Mouse (Mus musculus) hindbrain, embryonic 13.5 days (tissue): ENCODE results near the gene Syn3. TPM values are rescaled to one million over a fixed set of nuclear protein-coding genes. Genes with fewer than 3 reads are reported as not detected.
A peak's percentile ranks its signal among the peaks of the same experiment; 100 is the strongest.

ENCODE experiments used
- ATAC-seq: fragments of 200-750 bp; cut with Nextera tagmentation; 2 replicates; pipeline ENCODE4 v1.8.0; 2017; ENCODE audit warnings: moderate TSS enrichment; ENCODE audit not compliant: low FRiP score
- H3K27ac ChIP-seq: fragments of 300-500 bp; sonication (generic); 2 replicates; pipeline ENCODE4 v1.5.1; 2015; ENCODE audit warnings: inconsistent platforms, mild to moderate bottlenecking, moderate library complexity
- H3K27me3 ChIP-seq: fragments of 300-500 bp; sonication (generic); 2 replicates; pipeline ENCODE4 v1.6.1; 2015; ENCODE audit warnings: mild to moderate bottlenecking, inconsistent platforms
- H3K36me3 ChIP-seq: fragments of 300-500 bp; sonication (generic); 2 replicates; pipeline ENCODE4 v1.6.1; 2015; ENCODE audit warnings: mild to moderate bottlenecking, inconsistent platforms
- H3K4me1 ChIP-seq: fragments of 300-500 bp; sonication (generic); replicated peaks from 2 replicates; pipeline ENCODE4 v1.6.1; 2015; ENCODE audit warnings: inconsistent platforms
- H3K4me2 ChIP-seq: fragments of 300-500 bp; sonication (generic); 2 replicates; pipeline ENCODE4 v1.6.1; 2015; ENCODE audit warnings: inconsistent platforms, mild to moderate bottlenecking, moderate library complexity
- H3K4me3 ChIP-seq: fragments of 300-500 bp; sonication (generic); 2 replicates; pipeline ENCODE4 v1.5.1; 2015; ENCODE audit warnings: mild to moderate bottlenecking, inconsistent platforms
- H3K9ac ChIP-seq: fragments of 300-500 bp; sonication (generic); 2 replicates; pipeline ENCODE4 v1.6.1; 2015; ENCODE audit warnings: mild to moderate bottlenecking, inconsistent platforms
- H3K9me3 ChIP-seq: fragments of 300-500 bp; sonication (generic); 2 replicates; pipeline ENCODE4 v1.6.1; 2016; ENCODE audit warnings: inconsistent platforms
- WGBS: fragments of 180-500 bp; shearing (Covaris S2); methylation state at CpG from one replicate; pipeline ENCODE4 v1.1.7; 2015; 5-methylcytosine and 5-hydroxymethylcytosine counted together
- polyA plus RNA-seq: library from polyadenylated mRNA; unstranded; fragments of >200 nt; fragmentation: Nextera tagmentation; extraction: Ambion mirVana; gene quantifications from 2 replicates; pipeline ENCODE4 v1.2.1, GENCODE M21; 2015

Syn3 gene
- polyA plus RNA-seq, 1 experiment from 2014 or later, result 16.7 TPM

DNA sequence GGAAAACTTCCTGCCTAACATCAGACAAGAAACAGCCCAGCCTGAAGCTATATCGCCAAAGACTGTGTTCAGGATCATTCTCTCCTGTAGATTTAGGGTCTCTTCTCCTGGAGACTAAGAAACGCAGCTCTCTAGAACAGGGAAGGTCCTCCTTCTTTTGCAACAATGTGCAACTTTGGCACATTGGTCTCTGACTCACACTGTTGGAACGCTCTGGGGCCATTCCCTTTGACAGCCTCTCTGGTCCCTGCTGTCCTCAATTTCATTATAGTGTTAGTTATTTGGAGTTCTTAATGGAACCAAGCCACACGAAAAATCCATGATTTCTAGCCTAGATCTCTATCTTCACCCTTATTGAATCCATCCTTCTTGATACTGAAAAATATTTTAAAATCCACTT is 191.5 kb downstream of the Syn3 start:
- Histone ChIP-seq H3K36me3 (no peaks in the 10 kb centered on the region), H3K4me1 (peaks cover 23% of the 10 kb centered on the region)
- WGBS, result 92% methylated on average over 4 of the region's 4 CpGs

DNA sequence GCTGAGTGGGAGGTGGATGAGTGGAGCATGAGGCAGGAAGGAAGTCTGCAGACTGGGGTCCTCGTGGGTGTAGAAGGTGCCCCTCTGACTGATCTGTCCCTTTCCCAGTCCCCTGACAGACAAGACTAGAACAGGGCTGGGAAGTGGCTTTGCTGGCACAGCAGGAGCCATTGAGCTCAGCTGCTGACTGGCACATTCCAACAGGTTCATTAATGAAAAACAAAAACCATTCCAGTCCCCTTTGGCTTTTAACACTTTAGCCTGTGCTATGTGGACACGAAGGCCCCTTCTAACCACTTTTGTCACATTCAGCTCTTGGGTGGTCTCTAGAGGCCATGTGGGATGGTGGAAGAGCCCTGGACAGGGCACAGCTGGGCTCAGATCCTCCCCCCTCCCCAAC is 194.1 kb downstream of the Syn3 start:
- Histone ChIP-seq H3K27ac (no peak overlapping the region), H3K9me3 (no peaks in the 10 kb centered on the region), H3K9ac (no peak overlapping the region), H3K36me3 (no peaks in the 10 kb centered on the region), H3K4me3 (no peak overlapping the region), H3K27me3 (peaks cover 23% of the 10 kb centered on the region), H3K4me2 (no peak overlapping the region), H3K4me1 (peaks cover 47% of the 10 kb centered on the region)
- ATAC-seq, result no peak
- WGBS, result 0% methylated on average over 2 of the region's 2 CpGs

More for the DNA sequence above, 191.5 kb downstream of the Syn3 start:
- no peak overlapping the region for H3K4me3 ChIP-seq
- no peaks in the 10 kb centered on the region for H3K9me3 ChIP-seq
- no peak overlapping the region for H3K4me2 ChIP-seq
- H3K27ac ChIP-seq, result no peak overlapping the region
- peaks cover 1% of the 10 kb centered on the region for H3K27me3 ChIP-seq
- H3K9ac ChIP-seq, result no peak overlapping the region
- no peak for ATAC-seq

DNA sequence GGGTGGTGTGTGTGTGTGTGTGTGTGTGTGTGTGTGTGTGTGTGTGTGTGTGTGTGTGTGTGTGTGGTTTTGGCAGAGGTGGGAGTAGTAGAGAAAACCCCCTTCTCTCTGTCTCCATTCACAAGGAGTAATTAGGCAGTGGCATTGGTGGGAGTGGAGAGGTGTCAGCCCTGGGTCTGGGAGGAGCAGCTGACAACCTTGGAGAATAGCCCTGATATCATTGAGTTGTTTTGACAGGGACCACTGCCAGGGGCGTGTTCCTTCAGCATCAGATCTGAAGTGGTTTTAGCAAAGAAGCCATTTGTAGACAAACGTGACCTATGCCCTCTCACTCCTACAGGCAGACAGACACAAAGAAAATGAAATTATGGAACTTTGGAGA is 195.2 kb downstream of the Syn3 start:
- H3K4me2 ChIP-seq, result peak overlapping the region; percentile 94; the same call in 1 of the 2 replicates

DNA sequence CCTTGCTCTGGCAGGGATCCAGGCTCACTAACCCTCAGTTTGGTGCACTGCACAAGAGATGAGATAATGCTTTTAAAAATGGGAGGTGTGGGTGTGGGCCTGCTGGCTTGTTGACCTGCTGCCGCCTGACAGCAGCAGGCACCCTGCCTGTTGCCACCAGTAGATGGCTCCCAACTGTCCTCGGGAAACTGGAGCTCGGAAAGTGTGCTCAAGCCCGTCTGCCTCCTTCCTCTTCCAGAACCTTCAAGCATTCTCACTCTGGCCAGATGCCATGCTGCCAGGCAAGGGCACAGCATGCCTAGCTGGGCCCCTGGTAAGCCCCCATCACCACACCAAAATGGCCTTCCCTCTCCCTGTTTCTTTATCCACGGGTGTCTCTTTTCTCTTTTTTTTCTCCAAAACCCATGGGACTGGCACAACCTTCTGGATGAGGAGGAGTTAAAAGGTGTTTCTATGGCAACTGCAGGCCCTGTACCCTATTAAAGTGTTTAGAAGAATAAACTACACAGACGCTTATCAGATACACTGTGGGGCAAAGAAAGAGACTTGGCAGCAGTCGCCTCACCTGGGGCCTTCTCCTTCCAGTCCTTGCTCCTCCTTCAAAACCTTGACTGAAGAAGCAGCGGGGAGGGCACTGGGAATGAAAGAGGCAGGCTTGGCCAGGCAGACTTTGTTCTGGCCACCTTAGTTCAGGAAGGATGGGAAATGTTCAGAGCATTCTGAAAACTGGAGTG is 195.8 kb downstream of the Syn3 start:
- H3K4me3 ChIP-seq, result peak overlapping the region; percentile 57; the same call in 1 of the 2 replicates
- H3K4me1 ChIP-seq, result peaks cover 47% of the 10 kb centered on the region
- no peaks in the 10 kb centered on the region for H3K9me3 ChIP-seq
- H3K36me3 ChIP-seq, result no peaks in the 10 kb centered on the region
- ATAC-seq, result 0 out of 2 replicates have a peak, but pooled peaks have one; percentile 21
- H3K9ac ChIP-seq, result peak overlapping the region; percentile 82; the same call in 1 of the 2 replicates
- peak overlapping the region; percentile 62 for H3K27ac ChIP-seq
- 20% methylated on average over 8 of the region's 8 CpGs for WGBS
- peak overlapping the region; percentile 94 for H3K4me2 ChIP-seq
- H3K27me3 ChIP-seq, result peaks cover 36% of the 10 kb centered on the region

More for the DNA sequence above, 195.2 kb downstream of the Syn3 start:
- Histone ChIP-seq H3K36me3 (no peaks in the 10 kb centered on the region), H3K4me3 (peak overlapping the region; percentile 18; the same call in 1 of the 2 replicates), H3K27ac (peak overlapping the region; percentile 62), H3K9ac (no peak overlapping the region), H3K9me3 (no peaks in the 10 kb centered on the region), H3K27me3 (peaks cover 32% of the 10 kb centered on the region), H3K4me1 (peaks cover 47% of the 10 kb centered on the region)
- WGBS, result 51% methylated on average over 2 of the region's 2 CpGs
- no peak for ATAC-seq

DNA sequence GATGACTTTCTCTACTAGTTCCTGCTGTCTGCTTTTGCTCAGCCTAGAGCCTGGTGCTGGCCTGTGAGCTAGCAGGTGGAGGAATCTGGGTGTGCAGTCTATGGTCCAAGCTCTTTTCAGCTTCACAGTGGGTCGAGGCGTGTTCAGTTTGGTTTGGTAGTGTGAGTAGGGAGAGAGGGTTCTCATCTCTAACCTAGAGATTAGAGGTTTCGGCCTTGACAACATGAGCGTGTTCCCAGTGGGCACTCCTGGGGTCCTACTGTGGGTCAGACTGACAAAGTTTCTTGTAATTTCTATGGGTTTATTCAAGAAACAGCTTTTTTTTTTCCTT is 196.4 kb downstream of the Syn3 start:
- 64% methylated on average over 4 of the region's 4 CpGs for WGBS
- Histone ChIP-seq H3K36me3 (no peaks in the 10 kb centered on the region), H3K27me3 (peaks cover 43% of the 10 kb centered on the region), H3K4me2 (peak overlapping the region; percentile 94), H3K9ac (peak overlapping the region; percentile 82), H3K4me3 (peak overlapping the region; percentile 57), H3K9me3 (no peaks in the 10 kb centered on the region), H3K4me1 (peaks cover 47% of the 10 kb centered on the region), H3K27ac (peak overlapping the region; percentile 55; the same call in 1 of the 2 replicates)
- no peak for ATAC-seq

DNA sequence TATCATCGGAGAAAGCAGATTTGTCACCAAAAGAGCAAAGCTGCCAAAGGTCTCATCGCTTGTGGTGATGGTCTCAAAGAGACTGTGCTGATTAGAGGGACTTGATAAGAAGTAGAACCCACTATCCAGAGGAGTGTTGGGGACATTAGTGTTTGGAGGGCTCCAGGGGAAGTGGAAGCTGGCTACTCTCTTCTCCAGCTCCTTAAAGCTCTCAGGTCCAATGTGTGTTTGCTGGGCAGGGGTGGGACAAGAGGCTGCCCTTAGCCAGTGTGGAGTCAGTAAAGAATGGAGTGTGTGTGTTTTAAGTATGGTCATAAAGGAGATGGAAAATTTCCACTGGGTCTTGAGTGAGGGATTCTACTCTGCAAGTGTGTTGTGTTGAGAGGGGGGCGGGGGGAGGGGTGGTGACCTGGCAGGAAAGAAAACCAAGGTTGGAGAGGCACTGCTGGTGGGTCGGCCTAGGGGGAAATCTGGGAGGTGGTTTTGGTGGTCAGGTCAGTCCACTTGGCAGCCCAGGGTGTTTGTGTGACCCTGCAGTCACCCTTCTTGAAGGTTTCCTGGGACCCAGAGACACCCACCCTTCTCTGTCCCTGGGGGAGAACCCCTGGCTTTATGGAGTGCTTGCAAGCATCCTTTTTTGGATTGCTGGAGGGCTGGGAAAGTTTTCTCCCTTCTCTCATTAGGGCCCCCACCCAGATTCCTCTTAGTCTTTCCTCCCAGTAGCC is 196.9 kb downstream of the Syn3 start:
- Histone ChIP-seq H3K27ac (peak overlapping the region; percentile 55; the same call in 1 of the 2 replicates), H3K9ac (peak overlapping the region; percentile 82), H3K27me3 (peaks cover 44% of the 10 kb centered on the region), H3K4me2 (peak overlapping the region; percentile 94), H3K9me3 (no peaks in the 10 kb centered on the region), H3K36me3 (no peaks in the 10 kb centered on the region), H3K4me3 (peak overlapping the region; percentile 57), H3K4me1 (peaks cover 47% of the 10 kb centered on the region)
- 23% methylated on average over 4 of the region's 4 CpGs for WGBS
- no peak for ATAC-seq

DNA sequence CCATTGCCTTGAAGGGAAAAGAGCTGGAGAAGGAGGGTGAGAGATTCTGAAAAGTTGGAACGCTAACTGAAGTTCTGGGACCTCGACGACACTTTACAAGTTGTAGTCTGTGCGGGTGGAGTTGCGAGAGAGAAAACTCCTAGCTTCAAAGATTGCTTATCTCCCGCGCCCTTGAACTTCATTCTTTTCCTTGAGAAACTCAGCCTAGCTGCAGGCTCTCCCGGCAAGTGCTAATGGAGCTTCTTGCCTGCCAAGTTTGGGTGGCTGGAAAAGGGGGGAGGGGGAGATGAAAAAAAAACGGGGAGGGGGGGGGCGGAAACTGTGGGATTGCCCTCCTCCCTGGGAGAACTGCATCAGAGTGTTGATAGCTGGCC is 197.6 kb downstream of the Syn3 start:
- H3K4me1 ChIP-seq, result peaks cover 49% of the 10 kb centered on the region
- no peaks in the 10 kb centered on the region for H3K9me3 ChIP-seq
- H3K9ac ChIP-seq, result peak overlapping the region; percentile 82
- no peaks in the 10 kb centered on the region for H3K36me3 ChIP-seq
- no peak overlapping the region for H3K27ac ChIP-seq
- H3K27me3 ChIP-seq, result peaks cover 44% of the 10 kb centered on the region
- WGBS, result 1% methylated on average over 10 of the region's 10 CpGs
- no peak for ATAC-seq
- peak overlapping the region; percentile 94 for H3K4me2 ChIP-seq
- peak overlapping the region; percentile 57 for H3K4me3 ChIP-seq

DNA sequence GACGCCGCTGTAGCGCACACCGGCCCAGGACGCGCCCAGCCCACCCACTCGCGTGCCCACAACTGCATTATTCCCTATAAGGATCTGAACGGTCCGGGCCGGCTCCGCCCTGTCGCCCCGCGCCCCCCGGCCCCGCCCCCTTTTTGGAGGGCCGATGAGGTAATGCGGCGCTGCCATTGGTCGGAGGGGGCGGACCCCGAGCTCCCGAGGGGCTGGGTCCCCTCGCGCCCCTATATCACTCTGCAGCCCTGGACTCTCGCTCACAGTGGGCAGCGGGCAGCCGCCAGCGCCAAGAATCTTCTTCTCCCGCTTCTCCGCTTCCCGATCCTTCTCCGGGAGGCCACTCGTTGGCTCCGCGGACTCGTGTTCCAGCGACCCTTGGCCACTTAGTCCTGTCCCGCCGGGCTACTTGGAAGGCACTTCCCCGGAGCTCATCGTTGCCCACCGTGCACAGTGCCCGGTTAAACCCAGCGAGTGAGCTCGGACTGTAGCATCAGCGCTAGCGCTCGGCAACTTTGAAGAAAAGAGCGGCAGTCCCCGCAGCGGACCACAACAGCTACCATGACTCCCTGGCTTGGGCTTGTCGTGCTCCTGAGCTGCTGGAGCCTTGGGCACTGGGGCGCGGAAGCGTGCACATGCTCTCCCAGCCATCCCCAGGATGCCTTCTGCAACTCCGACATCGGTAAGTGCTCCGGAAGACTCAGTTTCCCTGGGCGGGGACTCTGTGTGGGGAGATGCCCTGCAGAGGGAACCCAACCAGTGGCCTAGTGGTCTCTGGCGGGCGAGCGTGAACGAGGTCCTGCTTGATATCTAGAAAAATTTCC is 198.2 kb downstream of the Syn3 start, which contains the start of gene Timp3:
Gene Timp3, plus strand, starts transcription at position 80 of the 824 bp plus-strand sequence.
- peak; percentile 82 for ATAC-seq
- under 1% methylated on average over 65 of the region's 65 CpGs for whole genome bisulfite sequencing
- Histone ChIP-seq H3K36me3 (no peaks in the 10 kb centered on the region), H3K4me2 (peak within 1 kb of the TSS; percentile 94), H3K27ac (peak within 1 kb of the TSS; percentile 30; the same call in 1 of the 2 replicates), H3K9me3 (no peaks in the 10 kb centered on the region), H3K4me1 (peaks cover 55% of the 10 kb centered on the region), H3K9ac (peak within 1 kb of the TSS; percentile 82), H3K27me3 (peaks cover 44% of the 10 kb centered on the region), H3K4me3 (peak within 1 kb of the TSS; percentile 57)

DNA sequence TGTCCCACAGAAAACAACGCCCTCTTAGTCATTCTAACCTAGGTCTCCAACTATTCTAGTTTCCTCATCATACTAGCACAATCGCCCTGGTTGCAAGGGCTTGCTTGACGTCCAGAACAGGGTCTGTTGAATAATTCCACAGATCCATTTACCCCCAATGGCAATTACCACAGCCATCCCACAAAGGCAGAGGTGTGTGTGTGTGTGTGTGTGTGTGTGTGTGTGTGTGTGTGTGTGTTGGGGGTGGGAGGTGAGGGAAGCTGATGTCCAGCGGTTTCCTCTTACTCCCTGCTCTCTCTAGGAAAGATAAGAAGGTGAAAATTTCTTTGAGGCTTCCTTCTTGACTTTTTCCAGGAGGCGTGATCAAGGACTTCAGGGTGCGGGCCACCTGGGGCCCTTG is 198.9 kb downstream of the Syn3 start:
- Histone ChIP-seq H3K36me3 (no peaks in the 10 kb centered on the region), H3K9ac (peak overlapping the region; percentile 82), H3K27me3 (peaks cover 44% of the 10 kb centered on the region), H3K4me1 (peaks cover 62% of the 10 kb centered on the region), H3K9me3 (no peaks in the 10 kb centered on the region), H3K4me2 (peak overlapping the region; percentile 94), H3K4me3 (peak overlapping the region; percentile 57), H3K27ac (no peak overlapping the region)
- no peak for ATAC-seq
- 32% methylated on average over 6 of the region's 6 CpGs for WGBS

DNA sequence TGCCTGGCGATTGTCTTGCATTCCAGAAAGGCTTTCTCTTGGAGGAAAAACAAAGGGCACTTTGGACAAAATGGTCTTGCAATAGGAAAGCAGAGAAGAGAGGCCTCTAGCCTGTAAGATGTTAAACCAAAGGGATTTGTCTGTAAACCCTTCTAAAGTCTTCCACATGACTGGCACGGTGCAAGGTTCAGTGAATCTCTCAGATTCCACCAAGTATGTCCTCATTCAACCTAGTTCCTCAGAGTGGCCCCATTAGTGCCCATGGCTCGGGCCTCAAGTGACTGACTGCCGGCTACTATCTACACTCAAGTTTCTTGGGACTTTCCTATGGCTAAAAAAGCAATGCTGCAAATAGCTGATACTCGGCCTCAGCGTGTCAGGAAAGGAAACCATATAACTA is 200.4 kb downstream of the Syn3 start:
- Histone ChIP-seq H3K4me1 (peaks cover 52% of the 10 kb centered on the region), H3K4me2 (no peak overlapping the region), H3K9ac (no peak overlapping the region), H3K27ac (no peak overlapping the region), H3K4me3 (no peak overlapping the region), H3K36me3 (no peaks in the 10 kb centered on the region), H3K27me3 (peaks cover 44% of the 10 kb centered on the region), H3K9me3 (no peaks in the 10 kb centered on the region)
- ATAC-seq, result no peak
- 68% methylated on average over 6 of the region's 6 CpGs for WGBS

DNA sequence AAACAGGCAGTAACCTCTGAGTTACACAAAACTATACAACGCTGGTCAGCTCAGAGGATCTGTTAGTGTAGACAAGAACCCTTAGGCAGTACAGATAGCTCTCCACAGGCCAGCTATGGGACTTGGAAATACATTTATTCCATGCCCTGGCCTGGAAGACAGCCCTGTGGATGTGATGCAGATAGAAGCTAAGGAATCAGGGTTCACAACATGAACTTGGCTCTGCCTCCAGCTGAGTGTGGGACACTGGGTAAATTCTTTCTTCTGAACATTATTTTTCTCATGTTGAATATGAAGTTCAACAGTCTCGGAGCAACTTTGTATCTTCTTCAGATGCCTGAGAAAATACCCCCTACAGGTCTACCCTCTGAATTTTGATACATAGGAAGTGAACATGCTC is 201.4 kb downstream of the Syn3 start:
- Histone ChIP-seq H3K27ac (no peak overlapping the region), H3K36me3 (no peaks in the 10 kb centered on the region), H3K4me3 (no peak overlapping the region), H3K27me3 (peaks cover 43% of the 10 kb centered on the region), H3K9me3 (no peaks in the 10 kb centered on the region), H3K4me2 (no peak overlapping the region), H3K4me1 (peaks cover 43% of the 10 kb centered on the region), H3K9ac (no peak overlapping the region)
- 94% methylated on average over 2 of the region's 2 CpGs for WGBS
- no peak for ATAC-seq

DNA sequence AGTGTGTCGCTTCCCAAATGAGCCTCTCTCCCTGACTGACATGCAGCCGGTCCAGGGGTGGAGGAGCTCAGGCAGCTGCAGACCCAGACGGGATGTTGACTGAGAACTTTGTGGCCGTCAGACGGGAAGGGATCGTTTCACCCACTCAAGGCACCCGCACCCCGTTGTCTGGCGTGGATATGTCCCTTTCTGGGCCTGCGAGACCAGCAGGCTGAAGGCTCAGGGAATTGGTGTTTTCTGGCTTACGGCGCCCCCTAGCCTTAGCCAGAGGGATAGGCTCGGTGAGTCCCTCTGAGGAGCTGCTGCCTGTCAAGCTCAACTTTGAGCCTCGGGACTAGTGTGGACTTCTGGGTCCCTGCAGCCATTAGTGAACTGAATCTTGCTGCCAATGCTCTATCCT is 202.6 kb downstream of the Syn3 start:
- WGBS, result 6% methylated on average over 14 of the region's 14 CpGs
- no peak overlapping the region for H3K27ac ChIP-seq
- H3K4me2 ChIP-seq, result peak overlapping the region; percentile 47
- peaks cover 32% of the 10 kb centered on the region for H3K4me1 ChIP-seq
- peaks cover 31% of the 10 kb centered on the region for H3K27me3 ChIP-seq
- ATAC-seq, result peak; percentile 60
- peak overlapping the region; percentile 59; the same call in 1 of the 2 replicates for H3K9ac ChIP-seq
- H3K4me3 ChIP-seq, result peak overlapping the region; percentile 12
- no peaks in the 10 kb centered on the region for H3K36me3 ChIP-seq
- H3K9me3 ChIP-seq, result no peaks in the 10 kb centered on the region
